Mouse (Mus musculus) embryonic stem cell, embryonic (primary cell): ENCODE measurements around the gene Vwa5b1.

Source experiments
- CTCF ChIA-PET, 4 experiments: fragments of 300-600 bp in 2 of 4; fragments of 350-600 bp in 2 of 4; sonication (Branson Sonifier 250); formaldehyde crosslinking; loops; one replicate each; lab custom pipeline; 2022; ENCODE audit warnings: inconsistent platforms in 2 of 4; lab: Charles Lee
- POLR2A ChIA-PET, 4 experiments: fragments of 300-600 bp in 2 of 4; fragments of 350-600 bp in 2 of 4; sonication (Branson Sonifier 250); formaldehyde crosslinking; loops; one replicate each; lab custom pipeline; 2022; ENCODE audit warnings: antibody characterized with exemption in 4 of 4, inconsistent platforms in 1 of 4; lab: Charles Lee

Gene Vwa5b1

DNA sequence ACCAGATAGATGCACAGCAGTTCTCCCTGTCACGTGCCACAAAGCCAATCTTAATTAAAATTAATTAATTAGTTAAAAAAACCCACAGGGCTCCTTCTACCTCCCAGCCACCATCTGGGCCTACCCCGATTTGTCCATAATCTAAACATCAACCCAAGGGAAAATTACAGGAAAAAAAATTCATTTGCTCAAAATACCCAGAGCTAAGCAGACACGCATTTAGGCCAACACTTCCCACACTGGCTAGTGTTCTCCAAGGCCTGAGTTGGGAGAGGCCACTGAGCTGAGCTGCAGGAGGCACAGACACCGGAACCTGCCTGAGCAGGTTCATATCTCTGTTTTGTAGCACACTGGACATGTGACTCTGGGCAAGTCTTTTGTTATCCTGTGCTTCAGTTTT lies 86.7 kb downstream of the Vwa5b1 start:
- ChIA-PET CTCF (interaction anchor here (0.6 to 1.2 kb wide), 6 partner anchors 13 to 307 kb away, joined by 3 to 5 read pairs (median 4); no protein-coding TSS in a partner anchor), POLR2A (interaction anchor here in 1 of 4 experiments (0.7 kb wide), 1 partner anchor 153 kb away, joined by 3 read pairs; no protein-coding TSS in a partner anchor)

DNA sequence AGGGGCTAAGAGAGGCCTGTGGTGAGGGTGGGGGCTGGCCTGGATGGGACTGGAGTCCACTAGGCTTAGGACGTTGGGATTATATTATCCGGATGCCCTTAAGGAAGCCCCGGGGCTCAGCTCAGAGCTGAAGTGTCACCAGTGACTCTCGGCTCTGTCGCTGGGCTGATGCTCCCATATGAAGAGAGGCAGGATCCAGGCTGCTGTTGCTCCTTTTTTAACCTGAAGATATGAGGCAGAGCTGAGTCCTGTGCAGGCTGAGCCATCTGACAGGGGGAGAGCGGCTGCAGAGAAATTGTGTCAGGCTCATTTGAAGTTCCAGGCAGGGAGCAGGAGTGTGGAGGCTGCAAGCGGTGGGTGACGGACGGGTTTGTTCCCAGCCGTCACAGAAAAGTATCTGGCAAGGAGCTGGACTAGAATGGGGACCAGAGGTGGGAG lies 87.5 kb downstream of the Vwa5b1 start:
- POLR2A ChIA-PET, result no interaction called here
- CTCF ChIA-PET, result interaction anchor here (0.9 to 1.9 kb wide), 10 partner anchors 10 to 308 kb away, joined by 3 to 11 read pairs (median 4); no protein-coding TSS in a partner anchor

GRCm38 (mm10) chr4:138547556-138547955 lies 88.1 kb downstream of the Vwa5b1 start:
- CTCF ChIA-PET, result interaction anchor here (0.7 to 1.9 kb wide), 21 partner anchors 11 to 762 kb away, joined by 3 to 11 read pairs (median 4); no protein-coding TSS in a partner anchor
- POLR2A ChIA-PET, result interaction anchor here in 3 of 4 experiments (0.7 to 1.0 kb wide), 4 partner anchors 14 to 101 kb away, joined by 3 to 4 read pairs (median 3); partner anchors contain the start of gene Camk2n1 (in 1 of the 3)

DNA sequence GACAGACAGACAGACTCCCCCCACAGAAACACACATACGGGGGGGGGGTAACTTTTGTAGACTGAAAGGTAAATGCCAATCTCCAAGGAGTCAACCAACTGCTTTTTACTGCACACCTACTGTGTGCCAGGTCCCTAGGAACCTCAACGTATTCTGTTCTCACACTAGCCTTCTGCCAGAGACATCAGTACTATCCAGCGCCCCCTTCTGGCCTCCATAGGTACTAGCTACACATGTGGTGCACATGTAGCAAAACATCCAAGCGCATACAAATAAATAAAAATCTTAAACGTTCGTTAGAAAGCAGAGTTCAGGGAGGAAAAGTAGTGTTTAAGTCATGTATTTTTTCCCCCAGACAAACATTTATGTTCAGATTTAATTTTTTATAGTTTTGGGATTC lies 88.6 kb downstream of the Vwa5b1 start:
- POLR2A ChIA-PET, result interaction anchor here in 3 of 4 experiments (0.7 to 1.0 kb wide), 4 partner anchors 15 to 100 kb away, joined by 3 to 4 read pairs (median 3); partner anchors contain the start of gene Camk2n1 (in 1 of the 3)
- CTCF ChIA-PET, result interaction anchor here (0.7 to 1.9 kb wide), 21 partner anchors 10 to 763 kb away, joined by 3 to 11 read pairs (median 4); no protein-coding TSS in a partner anchor

- CTCF ChIA-PET, result interaction anchor here in 3 of 4 experiments (0.6 to 1.9 kb wide), 6 partner anchors 15 to 625 kb away, joined by 3 to 11 read pairs (median 4); no protein-coding TSS in a partner anchor
Observed at GRCm38 (mm10) chr4:138546241-138546640, 89.4 kb downstream of the Vwa5b1 start.

GRCm38 (mm10) chr4:138543177-138543576 lies 92.5 kb downstream of the Vwa5b1 start:
- ChIA-PET POLR2A (interaction anchor here in 3 of 4 experiments (0.6 to 0.9 kb wide), 6 partner anchors 8 to 474 kb away, joined by 3 read pairs; no protein-coding TSS in a partner anchor), CTCF (interaction anchor here in 2 of 4 experiments (0.6 to 0.7 kb wide), 5 partner anchors 62 to 1060 kb away, joined by 3 to 5 read pairs (median 3); partner anchors contain the start of gene Gm21969 (in 1 of the 2))

More at GRCm38 (mm10) chr4:138546241-138546640, 89.4 kb downstream of the Vwa5b1 start:
- POLR2A ChIA-PET, result no interaction called here

DNA sequence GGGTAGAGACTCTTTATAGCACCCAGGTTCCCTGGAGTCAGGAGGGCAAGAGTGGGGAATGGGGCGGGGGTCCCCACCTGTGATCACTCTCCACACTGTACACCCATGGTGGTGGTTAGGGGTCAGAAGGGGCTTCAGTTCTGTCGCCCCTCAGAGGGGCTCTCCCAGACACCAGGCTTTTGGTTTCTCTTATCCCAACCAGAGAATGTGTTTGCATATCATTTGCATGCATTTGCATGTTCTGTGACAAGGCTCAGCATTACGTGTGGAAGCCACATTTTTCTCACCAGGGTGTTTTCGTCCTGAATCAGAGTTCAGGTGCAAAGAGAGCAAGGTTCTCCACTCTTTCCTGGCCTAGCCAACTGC lies 97.6 kb downstream of the Vwa5b1 start:
- ChIA-PET POLR2A (no interaction called here), CTCF (no interaction called here)

DNA sequence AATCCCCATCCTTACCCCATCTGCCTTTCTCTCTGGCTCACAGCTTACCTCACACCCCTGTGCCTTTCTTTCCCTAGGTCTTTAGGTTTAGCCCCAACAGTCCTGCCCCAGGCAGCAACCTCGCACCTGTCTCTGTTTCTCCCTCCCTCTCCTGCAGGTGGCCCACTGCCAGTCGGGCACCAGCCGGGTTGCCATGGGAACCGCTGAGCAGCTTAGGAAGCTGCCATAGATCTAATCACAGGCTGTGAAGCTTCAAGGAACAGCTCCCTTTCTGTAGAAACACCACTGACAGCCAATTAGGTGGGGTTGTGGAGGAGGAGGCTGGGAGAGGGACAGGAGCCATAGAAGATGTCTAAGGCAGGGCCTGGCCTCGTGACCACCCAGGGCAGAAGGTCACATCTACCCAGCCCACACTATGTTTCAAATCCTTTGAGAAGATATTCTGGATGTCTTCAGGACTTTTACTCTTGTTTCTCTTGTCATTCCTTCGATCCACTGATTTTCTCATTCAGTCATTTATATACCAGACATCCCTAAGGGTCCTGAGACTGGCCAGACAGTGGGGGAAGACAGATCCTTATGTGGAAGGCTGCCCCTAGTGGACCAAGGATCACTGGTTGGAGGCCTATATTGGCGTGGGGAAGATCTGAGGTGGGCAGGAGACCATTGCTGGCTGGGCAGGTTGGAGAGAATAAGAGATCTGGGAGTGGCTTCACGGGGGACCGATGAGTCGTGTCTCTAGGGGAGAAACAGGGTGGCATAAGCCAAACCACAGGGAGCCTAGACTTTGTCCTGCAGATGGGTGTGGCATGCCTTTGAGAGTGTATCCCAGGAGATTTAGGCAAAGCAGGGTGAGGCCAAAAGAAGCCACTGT lies 98.2 kb downstream of the Vwa5b1 start:
- ChIA-PET CTCF (interaction anchor here (0.6 to 1.4 kb wide), 6 partner anchors 10 to 430 kb away, joined by 3 to 5 read pairs (median 4); no protein-coding TSS in a partner anchor), POLR2A (interaction anchor here in 1 of 4 experiments (0.6 kb wide), 1 partner anchor 1106 kb away, joined by 3 read pairs; no protein-coding TSS in a partner anchor)

GRCm38 (mm10) chr4:138535610-138536009 lies 100.1 kb downstream of the Vwa5b1 start:
- POLR2A ChIA-PET, result no interaction called here
- CTCF ChIA-PET, result no interaction called here

DNA sequence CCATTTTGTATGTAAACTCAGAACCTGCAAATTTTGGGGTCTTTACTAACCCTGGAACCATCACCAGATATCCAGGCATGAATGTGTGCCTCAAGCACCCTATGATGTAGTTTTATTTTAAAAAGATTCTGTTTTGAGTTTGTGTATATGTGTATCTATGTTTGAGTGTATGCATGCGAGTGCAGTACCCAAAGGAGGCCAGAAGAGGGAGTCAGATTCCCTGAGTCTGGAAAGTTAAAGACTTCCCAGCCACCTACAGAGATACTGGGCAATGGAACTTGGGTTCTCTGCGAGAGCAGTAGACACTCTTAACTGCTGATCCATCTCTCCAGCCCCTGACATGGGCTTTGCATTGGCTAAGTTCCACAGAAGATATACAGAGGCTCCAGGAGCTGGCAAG lies 101.8 kb downstream of the Vwa5b1 start:
- POLR2A ChIA-PET, result no interaction called here
- CTCF ChIA-PET, result interaction anchor here in 1 of 4 experiments (0.6 kb wide), 1 partner anchor 29 kb away, joined by 7 read pairs; no protein-coding TSS in a partner anchor

GRCm38 (mm10) chr4:138531761-138532160 lies 103.9 kb downstream of the Vwa5b1 start:
- ChIA-PET CTCF (interaction anchor here in 2 of 4 experiments (0.6 to 1.0 kb wide), 4 partner anchors 15 to 1000 kb away, joined by 3 to 5 read pairs (median 4); no protein-coding TSS in a partner anchor), POLR2A (interaction anchor here in 3 of 4 experiments (0.6 to 1.5 kb wide), 8 partner anchors 11 to 246 kb away, joined by 3 to 6 read pairs (median 4); no protein-coding TSS in a partner anchor)

DNA sequence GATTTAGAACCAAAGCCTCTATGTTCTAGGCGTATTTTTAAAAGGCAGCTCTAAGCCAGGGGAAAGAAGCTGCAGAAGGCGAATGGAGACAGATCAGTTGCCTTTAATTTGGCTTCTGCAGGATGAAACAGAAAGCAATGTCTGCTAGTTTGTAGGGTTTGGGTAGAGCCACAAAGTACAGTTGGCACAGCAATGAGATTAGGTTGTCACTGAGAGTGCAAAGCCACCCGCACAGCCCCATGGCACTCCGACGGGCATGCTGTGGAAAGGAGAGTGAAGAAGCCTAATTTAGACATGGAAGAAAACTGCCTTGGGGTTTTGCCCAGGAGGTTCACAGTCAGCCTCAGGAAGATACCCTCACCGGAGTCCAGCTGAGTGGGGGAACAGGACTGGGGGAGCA lies 105.7 kb downstream of the Vwa5b1 start:
- ChIA-PET CTCF (interaction anchor here in 2 of 4 experiments (1.1 to 1.5 kb wide), 2 partner anchors 18 to 25 kb away, joined by 3 read pairs; no protein-coding TSS in a partner anchor), POLR2A (interaction anchor here in 1 of 4 experiments (1.2 kb wide), 1 partner anchor 83 kb away, joined by 3 read pairs; no protein-coding TSS in a partner anchor)

- ChIA-PET POLR2A (no interaction called here), CTCF (interaction anchor here in 1 of 4 experiments (0.6 kb wide), 1 partner anchor 17 kb away, joined by 7 read pairs; no protein-coding TSS in a partner anchor)
Observed at GRCm38 (mm10) chr4:138525684-138526083, 110.0 kb downstream of the Vwa5b1 start.

- ChIA-PET POLR2A (interaction anchor here in 1 of 4 experiments (1.0 kb wide), 1 partner anchor 11 kb away, joined by 3 read pairs; no protein-coding TSS in a partner anchor), CTCF (interaction anchor here in 2 of 4 experiments (0.7 to 1.2 kb wide), 2 partner anchors 22 kb away, joined by 3 to 4 read pairs; no protein-coding TSS in a partner anchor)
Observed at GRCm38 (mm10) chr4:138524769-138525168, 110.9 kb downstream of the Vwa5b1 start.

- CTCF ChIA-PET, result interaction anchor here in 2 of 4 experiments (0.6 to 1.2 kb wide), 4 partner anchors 18 to 28 kb away, joined by 3 to 5 read pairs (median 4); no protein-coding TSS in a partner anchor
- POLR2A ChIA-PET, result interaction anchor here in 1 of 4 experiments (0.6 kb wide), 2 partner anchors 13 to 1305 kb away, joined by 3 to 4 read pairs; no protein-coding TSS in a partner anchor
Observed at GRCm38 (mm10) chr4:138523775-138524174, 111.9 kb downstream of the Vwa5b1 start.

- CTCF ChIA-PET, result no interaction called here
Observed at GRCm38 (mm10) chr4:138522296-138522695, 113.4 kb downstream of the Vwa5b1 start.

DNA sequence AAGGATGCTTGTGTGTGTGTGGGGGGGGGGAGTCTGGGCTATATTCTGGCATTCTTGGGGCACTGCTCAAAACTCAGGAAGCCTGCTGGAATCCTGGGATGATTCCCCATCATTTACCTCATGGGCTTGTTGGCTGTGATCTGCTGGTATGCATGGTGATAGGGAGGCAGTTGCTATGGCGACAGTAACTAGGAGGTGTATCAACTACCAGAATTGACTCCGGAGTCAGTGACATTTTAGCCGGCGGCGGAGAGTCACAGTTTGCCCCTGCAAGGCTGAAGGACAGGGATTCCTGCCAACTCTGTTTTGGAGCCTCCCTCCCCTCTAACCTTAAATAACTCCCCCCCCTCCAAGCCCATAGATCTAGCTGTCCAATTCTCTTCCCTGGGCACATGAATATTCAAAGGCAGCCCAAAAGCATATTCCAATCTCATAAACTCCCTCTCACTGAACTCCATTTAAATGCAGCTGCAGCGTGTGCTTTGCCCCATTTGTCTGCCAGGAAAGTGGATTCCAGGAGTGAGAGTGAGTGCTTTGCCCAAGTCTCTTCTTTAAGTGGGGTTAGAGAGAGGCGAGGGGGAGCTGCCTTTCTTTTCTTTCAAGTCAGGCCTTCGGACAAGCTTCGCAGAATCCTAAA lies 118.4 kb downstream of the Vwa5b1 start:
- ChIA-PET POLR2A (interaction anchor here in 2 of 4 experiments (0.6 to 0.7 kb wide), 5 partner anchors 13 to 797 kb away, joined by 3 to 5 read pairs (median 4); partner anchors contain the start of gene Pla2g2d (in 1 of the 2)), CTCF (interaction anchor here in 2 of 4 experiments (0.6 to 0.7 kb wide), 3 partner anchors 173 to 1029 kb away, joined by 3 to 6 read pairs (median 3); no protein-coding TSS in a partner anchor)

More at GRCm38 (mm10) chr4:138522296-138522695, 113.4 kb downstream of the Vwa5b1 start:
- POLR2A ChIA-PET, result no interaction called here
